Mouse (Mus musculus) macrophage (primary cell): ENCODE data around the gene Phyh. TPM values are rescaled to one million over a fixed set of nuclear protein-coding genes. Genes with fewer than 3 reads are reported as not detected.

ENCODE experiments used
- polyA plus RNA-seq: library from polyadenylated mRNA; stranded (reverse); fragments of 250-400 nt; gene quantifications from 3 replicates; pipeline ENCODE4 v1.2.4, GENCODE M21; 2018; ENCODE audit warnings: inconsistent platforms

Phyh gene
- polyA plus RNA-seq, 1 experiment from 2014 or later: 78.9 TPM

Other genes with a start within 250 kb of the Phyh start
- gene Bend7, start 201.2 kb upstream of the Phyh start, polyA plus RNA-seq: 0.07 to 0.49 TPM (median 0.27 TPM) in 3 replicates
- 15.6 to 16.6 TPM (median 16.2 TPM) in 3 replicates for gene Sephs1, start 37.5 kb upstream of the Phyh start, polyA plus RNA-seq
- not detected in 3 replicates for gene Ucma, start 57.1 kb downstream of the Phyh start, polyA plus RNA-seq
- 2.3 to 20.4 TPM (median 4.4 TPM) in 3 replicates for gene Mcm10, start 93.8 kb downstream of the Phyh start, polyA plus RNA-seq
- gene Optn, start 145.0 kb downstream of the Phyh start, polyA plus RNA-seq: 18.8 to 83.1 TPM (median 36.1 TPM) in 3 replicates
- gene Ccdc3, start 218.8 kb downstream of the Phyh start, polyA plus RNA-seq: not detected in 3 replicates